In the genomic region with DNA sequence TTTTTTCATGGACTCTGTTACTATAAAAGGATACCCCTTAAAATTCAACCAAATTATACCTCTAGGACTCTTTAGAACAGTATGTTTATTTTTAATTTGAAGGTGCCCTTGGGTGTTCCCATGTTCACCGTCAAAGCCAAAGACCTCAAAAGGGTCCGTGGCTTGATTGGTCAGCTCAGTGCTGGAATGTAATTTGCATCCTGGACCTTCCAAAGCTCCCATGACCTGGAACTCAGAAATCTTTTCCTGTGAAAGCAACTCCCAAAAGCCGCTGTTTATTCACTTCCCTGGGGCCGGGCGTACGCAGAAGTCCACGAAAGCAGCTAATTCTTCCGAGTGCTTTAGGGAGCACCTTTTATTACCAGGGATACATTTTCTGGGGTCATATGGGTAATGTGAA, we compare ENCODE assay signal across 27 mouse cellular contexts.
A peak's percentile ranks its signal among the peaks of the same experiment; 100 is the strongest.
DNase-seq lines count a peak whose midpoint lies in the region; ATAC-seq lines count a peak whose summit lies in the region.
"Had no signal": no experiment of that assay in that cellular context is flagged by ENCODE, and none has a peak within 500 bp of the region (broad histone marks: within the 10 kb centered on the region; RNA-seq: fewer than 3 reads in every experiment).

No protein-coding gene starts in this region.

- ATAC-seq in embryonic facial prominence, embryonic 11.5 days (replicated peaks; ENCODE audit: insufficient number of reproducible peaks, low FRiP score, low TSS enrichment, low read depth), result no peak
- ATAC-seq in kidney, embryonic 15.5 days (replicated peaks; ENCODE audit: low FRiP score), result no peak
- no peak for ATAC-seq in midbrain, embryonic 15.5 days (replicated peaks)
- ATAC-seq: activated CD4-positive, CD25-positive, alpha-beta regulatory T cell, adult 4 months; forebrain, embryonic 13.5 days; forebrain, embryonic 16.5 days; hindbrain, embryonic 16.5 days had no signal

- 69% methylated on average over 8 of the region's 8 CpGs for WGBS in embryonic facial prominence, embryonic 11.5 days
- 76% methylated on average over 8 of the region's 8 CpGs for WGBS in embryonic facial prominence, embryonic 10.5 days
- 45% methylated on average over 8 of the region's 8 CpGs for WGBS in kidney, embryonic 15.5 days
- WGBS in midbrain, embryonic 15.5 days, result 77% methylated on average over 8 of the region's 8 CpGs

- no peaks in the 10 kb centered on the region for H3K9me3 ChIP-seq in embryonic facial prominence, embryonic 11.5 days (replicated peaks; ENCODE audit: control insufficient read depth, low read length)
- H3K9me3 ChIP-seq in embryonic facial prominence, embryonic 10.5 days, result no peaks in the 10 kb centered on the region
- H3K9me3 ChIP-seq in kidney, embryonic 15.5 days (replicated peaks), result no peaks in the 10 kb centered on the region
- no peaks in the 10 kb centered on the region for H3K9me3 ChIP-seq in midbrain, embryonic 15.5 days
- H3K9me3 ChIP-seq: forebrain, embryonic 10.5 days; forebrain, embryonic 13.5 days; heart, embryonic 12.5 days; heart, embryonic 15.5 days; hindbrain, embryonic 10.5 days; hindbrain, embryonic 13.5 days had no signal

- H3K4me3 ChIP-seq in embryonic facial prominence, embryonic 11.5 days (ENCODE audit: low read depth, low read length), result no peak overlapping the region
- H3K4me3 ChIP-seq in embryonic facial prominence, embryonic 10.5 days, result no peak overlapping the region
- no peak overlapping the region for H3K4me3 ChIP-seq in kidney, embryonic 15.5 days (replicated peaks)
- H3K4me3 ChIP-seq in midbrain, embryonic 15.5 days, result no peak overlapping the region
- H3K4me3 ChIP-seq: forebrain, embryonic 10.5 days; forebrain, embryonic 13.5 days; heart, adult 2 months; heart, embryonic 12.5 days; heart, embryonic 15.5 days; hindbrain, embryonic 10.5 days; hindbrain, embryonic 13.5 days had no signal

- no peaks in the 10 kb centered on the region for H3K36me3 ChIP-seq in embryonic facial prominence, embryonic 11.5 days (replicated peaks; ENCODE audit: control insufficient read depth, insufficient read depth, low read depth, low read length)
- no peaks in the 10 kb centered on the region for H3K36me3 ChIP-seq in embryonic facial prominence, embryonic 10.5 days (replicated peaks)
- no peaks in the 10 kb centered on the region for H3K36me3 ChIP-seq in kidney, embryonic 15.5 days
- no peaks in the 10 kb centered on the region for H3K36me3 ChIP-seq in midbrain, embryonic 15.5 days (replicated peaks)
- H3K36me3 ChIP-seq: forebrain, embryonic 10.5 days; heart, embryonic 12.5 days; heart, embryonic 15.5 days; hindbrain, embryonic 10.5 days; hindbrain, embryonic 13.5 days had no signal

- no peak overlapping the region for H3K27ac ChIP-seq in embryonic facial prominence, embryonic 11.5 days (replicated peaks; ENCODE audit: low read depth, low read length)
- H3K27ac ChIP-seq in embryonic facial prominence, embryonic 10.5 days (replicated peaks), result no peak overlapping the region
- H3K27ac ChIP-seq in kidney, embryonic 15.5 days, result no peak overlapping the region
- no peak overlapping the region for H3K27ac ChIP-seq in midbrain, embryonic 15.5 days
- H3K27ac ChIP-seq: forebrain, embryonic 10.5 days; forebrain, embryonic 13.5 days; heart, adult 2 months; heart, embryonic 15.5 days; hindbrain, embryonic 10.5 days; hindbrain, embryonic 13.5 days had no signal

- no peaks in the 10 kb centered on the region for H3K27me3 ChIP-seq in embryonic facial prominence, embryonic 11.5 days (ENCODE audit: control insufficient read depth, insufficient read depth, low read length)
- H3K27me3 ChIP-seq in embryonic facial prominence, embryonic 10.5 days (replicated peaks; ENCODE audit: low read depth, poor library complexity, severe bottlenecking), result no peaks in the 10 kb centered on the region
- no peaks in the 10 kb centered on the region for H3K27me3 ChIP-seq in kidney, embryonic 15.5 days
- no peaks in the 10 kb centered on the region for H3K27me3 ChIP-seq in midbrain, embryonic 15.5 days (replicated peaks)
- H3K27me3 ChIP-seq: forebrain, embryonic 13.5 days; heart, embryonic 12.5 days; heart, embryonic 15.5 days; hindbrain, embryonic 13.5 days had no signal

- H3K4me1 ChIP-seq in embryonic facial prominence, embryonic 11.5 days (ENCODE audit: control insufficient read depth, insufficient read depth, low read length), result no peaks in the 10 kb centered on the region
- no peaks in the 10 kb centered on the region for H3K4me1 ChIP-seq in embryonic facial prominence, embryonic 10.5 days
- H3K4me1 ChIP-seq in kidney, embryonic 15.5 days, result 0 out of 2 replicates have a peak, but pooled peaks cover 6% of the 10 kb centered on the region
- no peaks in the 10 kb centered on the region for H3K4me1 ChIP-seq in midbrain, embryonic 15.5 days
- H3K4me1 ChIP-seq: forebrain, embryonic 10.5 days; hindbrain, embryonic 10.5 days had no signal

- no peak overlapping the region for H3K9ac ChIP-seq in embryonic facial prominence, embryonic 11.5 days (replicated peaks; ENCODE audit: low read length)
- H3K9ac ChIP-seq in kidney, embryonic 15.5 days, result no peak overlapping the region
- no peak overlapping the region for H3K9ac ChIP-seq in midbrain, embryonic 15.5 days
- H3K9ac ChIP-seq: forebrain, embryonic 13.5 days; heart, embryonic 12.5 days; heart, embryonic 15.5 days; hindbrain, embryonic 13.5 days had no signal

- no peak overlapping the region for H3K4me2 ChIP-seq in embryonic facial prominence, embryonic 11.5 days (ENCODE audit: low read depth, low read length)
- H3K4me2 ChIP-seq in kidney, embryonic 15.5 days, result no peak overlapping the region
- H3K4me2 ChIP-seq in midbrain, embryonic 15.5 days, result no peak overlapping the region
- H3K4me2 ChIP-seq: forebrain, embryonic 13.5 days; heart, embryonic 12.5 days; heart, embryonic 15.5 days; hindbrain, embryonic 13.5 days had no signal

- DNase-seq in embryonic facial prominence, embryonic 11.5 days (ENCODE audit: low spot score), result peak; percentile 5
- DNase-seq in embryonic facial prominence, embryonic 10.5 days (ENCODE audit: low spot score), result no peak
- DNase-seq in kidney, adult 18-20 months, result peak; percentile 27
- peak; percentile 58 for DNase-seq in kidney, adult 9 months
- DNase-seq in kidney, postnatal 25 days, result peak; percentile 29 to 71
- DNase-seq in left cerebral cortex, adult 9 months (ENCODE audit: low spot score in 2 of 2), result no peak
- DNase-seq: adrenal gland, adult 8-10 months; adrenal gland, postnatal 25 days; cerebellum, adult 11-12 months; cerebellum, adult 9-10 months; cerebellum, postnatal 25 days; gastrocnemius, postnatal 10 days; gastrocnemius, postnatal 36 days; heart, adult 2 months; heart, postnatal 10 days; heart, postnatal 36 days had no signal

Comparison
In these comparisons a context has a peak if more than half of its experiments do, and no peak if none do; other contexts are left out.
1. DNase-seq: peak in embryonic facial prominence, embryonic 11.5 days (single experiment), kidney, adult 18-20 months (single experiment), kidney, adult 9 months (single experiment) and kidney, postnatal 25 days (2 of 2); none in embryonic facial prominence, embryonic 10.5 days (single experiment) and left cerebral cortex, adult 9 months (0 of 2).